Mouse (Mus musculus): ENCODE data around the gene Arhgdib.

Arhgdib gene

GRCm38 (mm10) chr6:136917885-136918284 is 23.8 kb downstream of the Arhgdib start:
- DNase-seq: no peak

- peak; percentile 34 to 41 for DNase-seq
These were observed 25.8 kb downstream of the Arhgdib start for GRCm38 (mm10) chr6:136915721-136916395.

- no peak for DNase-seq
These were observed 27.5 kb downstream of the Arhgdib start for GRCm38 (mm10) chr6:136914234-136914633.

GRCm38 (mm10) chr6:136913384-136914126 is 28.1 kb downstream of the Arhgdib start:
- peak; percentile 55 to 69 for DNase-seq

- DNase-seq: no peak
These were observed 28.9 kb downstream of the Arhgdib start for GRCm38 (mm10) chr6:136912751-136913265.

GRCm38 (mm10) chr6:136910247-136910890 is 31.3 kb downstream of the Arhgdib start:
- DNase-seq: peak in 1 of 2 experiments; percentile 38

GRCm38 (mm10) chr6:136906937-136907293 is 34.8 kb downstream of the Arhgdib start:
- DNase-seq: no peak

- no peak for DNase-seq
These were observed 35.3 kb downstream of the Arhgdib start for GRCm38 (mm10) chr6:136906283-136906936.

GRCm38 (mm10) chr6:136903885-136904470 is 37.7 kb downstream of the Arhgdib start:
- DNase-seq: no peak

GRCm38 (mm10) chr6:136902527-136902926 is 39.2 kb downstream of the Arhgdib start:
- no peak for DNase-seq

- no peak for DNase-seq
These were observed 40.7 kb downstream of the Arhgdib start for GRCm38 (mm10) chr6:136901010-136901409.

GRCm38 (mm10) chr6:136900369-136901009 is 41.2 kb downstream of the Arhgdib start:
- no peak for DNase-seq

GRCm38 (mm10) chr6:136898954-136899353 is 42.7 kb downstream of the Arhgdib start:
- no peak for DNase-seq

- DNase-seq: peak in 1 of 2 experiments; percentile 46
These were observed 43.5 kb downstream of the Arhgdib start for GRCm38 (mm10) chr6:136898222-136898621.

GRCm38 (mm10) chr6:136897789-136898188 is 43.9 kb downstream of the Arhgdib start:
- DNase-seq: no peak

- DNase-seq: peak; percentile 62 to 72
These were observed 47.0 kb downstream of the Arhgdib start for GRCm38 (mm10) chr6:136894532-136895339.

GRCm38 (mm10) chr6:136892002-136892401 is 49.7 kb downstream of the Arhgdib start:
- DNase-seq: no peak

- DNase-seq: no peak
These were observed 52.1 kb downstream of the Arhgdib start for GRCm38 (mm10) chr6:136889554-136889953.

- no peak for DNase-seq
These were observed 52.6 kb downstream of the Arhgdib start for GRCm38 (mm10) chr6:136889067-136889466.

- DNase-seq: peak; percentile 61 to 74
These were observed 53.8 kb downstream of the Arhgdib start for GRCm38 (mm10) chr6:136887854-136888253.

- peak in 1 of 2 experiments; percentile 47 for DNase-seq
These were observed 56.9 kb downstream of the Arhgdib start for GRCm38 (mm10) chr6:136884766-136885165.
